Mouse (Mus musculus) kidney, adult 8-10 months (tissue): Measurements from ENCODE around the gene Cadm1.

Source experiments
- DNase-seq, 2 experiments: peaks; one replicate each; pipeline ENCODE4 v3.0.0; 2022

Cadm1 gene

DNA sequence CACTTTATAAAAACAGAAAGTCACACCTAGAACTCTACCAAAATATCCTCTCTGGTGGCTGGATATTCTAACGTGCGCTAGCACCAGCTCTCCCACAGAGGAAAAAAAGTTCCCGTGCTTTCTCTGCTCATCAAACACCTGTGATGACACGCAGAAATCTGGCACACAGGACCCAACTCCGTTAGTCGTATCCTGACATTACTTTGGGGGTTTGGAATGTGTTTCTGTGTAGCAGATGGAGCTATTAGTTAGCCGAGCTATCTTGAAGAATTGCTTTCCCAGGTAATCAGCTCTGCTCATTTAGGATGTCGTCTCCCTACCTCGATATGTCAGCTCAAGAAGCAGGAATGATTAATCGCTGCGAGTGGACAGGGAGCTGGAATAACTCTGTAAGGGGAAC is 80.3 kb downstream of the Cadm1 start:
- no peak for DNase-seq

DNA sequence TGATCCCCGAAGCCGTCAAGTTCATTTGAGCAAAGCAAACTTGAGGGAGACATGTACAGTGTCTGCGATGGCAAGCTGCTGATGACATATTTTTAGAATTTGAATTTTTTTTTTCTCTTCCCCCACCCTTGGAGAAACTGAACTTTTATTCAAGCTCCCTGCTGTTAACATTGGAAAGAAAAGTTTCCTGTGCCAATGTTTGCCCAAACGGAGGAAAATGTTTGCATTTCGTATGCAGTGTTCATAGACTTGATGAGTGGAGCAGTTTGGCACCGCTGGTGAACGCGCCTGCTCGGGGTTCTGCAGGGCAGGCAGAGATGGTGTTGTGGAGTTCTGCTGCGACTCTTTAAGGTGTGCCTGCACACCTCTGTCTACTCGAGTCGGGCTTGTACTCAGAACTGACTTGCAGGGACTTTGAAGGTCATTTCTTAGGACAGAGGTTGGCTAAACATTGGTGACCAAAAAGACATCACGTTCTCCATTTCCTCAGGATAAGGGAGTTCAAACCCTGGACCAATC is 83.0 kb downstream of the Cadm1 start:
- no peak for DNase-seq

DNA sequence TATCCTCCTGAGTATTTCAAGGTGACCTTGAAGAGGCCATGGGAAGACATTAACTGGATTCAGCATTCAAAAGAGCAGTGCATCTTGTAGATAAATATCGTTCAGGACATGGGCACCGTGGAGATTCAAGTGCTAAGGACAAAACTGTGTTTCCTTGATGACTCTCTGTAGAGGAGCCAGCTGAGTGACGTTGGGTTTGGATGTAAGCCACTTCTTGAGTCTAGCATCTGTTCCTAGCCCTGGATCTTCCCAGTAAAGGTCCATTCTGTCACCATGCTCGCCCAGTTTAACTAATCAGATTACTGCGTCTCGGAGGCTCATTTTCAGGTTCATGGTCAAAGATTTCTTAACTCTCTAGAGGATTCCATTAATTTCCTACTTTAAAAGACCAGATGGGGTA is 85.1 kb downstream of the Cadm1 start:
- no peak for DNase-seq

DNA sequence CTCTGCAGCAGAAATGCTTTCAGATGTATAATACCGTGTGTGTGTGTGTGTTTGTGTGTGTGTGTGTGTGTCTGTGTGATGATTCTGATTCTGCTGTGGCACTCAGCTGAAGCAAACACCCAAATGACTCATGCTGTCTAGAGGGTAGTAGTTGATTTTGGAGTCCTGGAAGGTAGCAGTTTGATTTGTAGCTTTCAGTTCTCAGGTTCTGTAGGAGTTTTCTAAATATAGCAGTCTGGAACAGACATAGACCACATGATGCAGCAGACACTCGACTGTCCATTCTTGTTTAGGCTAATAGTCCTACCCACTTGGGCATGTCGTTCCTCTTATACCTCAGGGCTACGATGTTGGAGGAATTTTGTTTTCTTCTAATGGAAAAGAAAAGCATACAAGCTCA is 86.4 kb downstream of the Cadm1 start:
- no peak for DNase-seq

DNA sequence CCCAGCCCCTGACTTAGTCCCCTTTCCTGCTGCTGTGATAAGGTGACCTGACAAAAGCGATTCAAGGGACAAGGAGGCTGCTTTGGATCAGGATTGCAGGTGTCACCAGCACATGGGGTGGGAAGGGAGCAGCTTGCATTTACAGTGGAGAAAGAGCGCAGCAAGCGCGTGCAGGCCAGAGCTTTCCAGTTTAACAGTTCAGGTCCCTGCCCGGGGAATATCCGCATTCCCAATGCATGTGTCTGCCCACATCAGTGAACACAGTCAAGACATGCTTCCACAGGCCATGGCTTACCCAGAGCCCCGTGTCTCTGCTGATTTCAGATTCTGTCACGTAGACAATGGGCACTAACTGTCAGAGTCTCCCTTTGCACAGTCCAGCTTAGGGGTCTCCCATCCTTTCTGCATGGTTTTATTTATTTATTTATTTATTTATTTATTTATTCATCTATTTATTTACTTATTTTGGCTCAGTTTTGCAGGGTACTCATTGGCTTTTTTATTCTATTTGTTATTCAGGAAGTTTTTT is 89.6 kb downstream of the Cadm1 start:
- DNase-seq, result no peak

DNA sequence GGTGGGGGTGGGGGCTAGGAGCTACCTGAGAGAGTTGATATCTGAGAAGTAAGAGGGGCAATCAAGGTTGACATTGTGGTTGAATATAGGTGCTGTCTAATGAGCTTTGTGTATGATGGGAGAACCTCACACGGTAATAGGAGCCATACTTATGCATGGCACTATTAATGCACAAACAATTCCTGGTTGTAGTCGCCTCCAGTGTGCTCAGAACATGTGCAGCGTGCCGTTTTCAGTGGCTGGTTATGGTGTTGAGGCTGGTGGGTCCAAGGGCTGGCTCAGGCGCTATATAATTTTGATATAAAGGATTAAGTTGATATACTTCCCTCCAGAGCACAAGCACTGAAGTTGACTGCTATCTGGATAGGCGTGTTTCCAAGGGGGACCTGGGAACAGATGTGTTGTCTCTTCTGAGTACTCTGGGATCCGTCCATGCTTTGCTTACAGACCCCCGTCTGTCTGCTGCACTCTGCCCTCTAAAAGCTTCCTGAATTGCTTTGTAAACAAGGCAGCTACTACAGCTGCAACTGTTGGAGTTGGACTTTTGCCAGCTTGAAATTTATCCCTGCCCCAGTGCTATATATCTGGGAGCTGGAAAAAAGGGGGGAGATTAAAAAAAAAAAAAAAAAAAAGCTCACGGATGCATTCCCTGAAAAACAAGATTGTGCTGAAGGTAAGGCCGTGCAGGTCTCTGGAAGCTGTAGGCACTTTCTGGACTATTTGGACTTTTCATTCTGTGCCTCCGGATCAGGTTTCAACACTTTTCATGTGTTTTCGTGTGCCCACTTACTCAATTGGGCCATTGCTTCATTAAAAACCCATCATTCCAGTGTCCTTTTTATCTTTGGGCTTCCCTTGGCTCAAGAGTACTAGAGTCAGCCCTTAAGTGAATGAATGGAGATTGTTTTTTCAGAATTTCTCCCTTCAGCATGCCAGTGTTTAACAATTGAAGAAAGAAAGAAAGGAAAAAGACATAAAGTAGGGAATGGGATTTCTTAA is 93.8 kb downstream of the Cadm1 start:
- DNase-seq, result no peak

DNA sequence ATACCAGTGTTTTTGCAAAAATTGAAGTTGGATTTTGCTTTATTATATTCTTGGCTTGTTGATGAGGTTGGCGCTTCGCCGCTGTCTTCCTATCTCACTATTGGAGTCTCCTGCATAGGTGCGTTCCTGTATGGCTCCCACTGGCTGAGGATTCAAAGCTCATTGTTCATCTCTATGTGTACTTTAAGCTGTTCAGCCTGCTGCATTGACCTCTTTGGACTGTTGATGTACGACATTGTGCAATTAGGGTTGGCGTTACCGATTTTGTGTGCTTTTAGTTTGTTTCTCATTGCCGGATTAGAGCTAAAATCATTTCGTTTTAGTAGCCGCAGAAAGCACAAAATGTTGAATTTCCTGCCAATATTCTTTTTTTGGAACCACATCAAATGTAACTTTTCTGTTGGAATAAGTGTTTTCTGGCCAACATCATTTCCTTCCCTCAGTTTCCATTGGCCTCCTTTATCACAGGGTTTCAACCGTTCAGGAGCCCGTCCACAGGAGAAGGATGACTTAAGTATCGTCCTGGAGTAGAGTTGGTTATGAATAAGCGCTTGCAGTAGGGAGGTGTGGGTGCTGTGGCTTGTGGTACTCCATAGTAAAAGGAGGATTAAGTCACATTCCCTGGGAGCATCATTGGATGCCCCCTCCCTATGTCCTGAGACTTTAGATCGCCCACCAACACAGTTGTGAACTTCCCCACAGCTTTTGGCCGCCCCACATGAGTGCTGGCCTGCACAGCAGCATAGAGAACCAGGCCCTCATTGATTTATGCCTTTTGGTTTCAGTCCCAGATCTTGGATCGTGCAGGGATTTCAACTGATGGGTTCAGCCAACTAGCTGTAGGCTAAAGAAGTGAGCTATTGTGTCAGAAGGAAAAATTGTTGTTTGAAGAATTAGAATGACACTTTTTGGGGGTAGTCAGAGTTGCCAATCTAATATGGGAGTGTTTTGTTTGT is 94.9 kb downstream of the Cadm1 start:
- peak; percentile 5 to 15 for DNase-seq

DNA sequence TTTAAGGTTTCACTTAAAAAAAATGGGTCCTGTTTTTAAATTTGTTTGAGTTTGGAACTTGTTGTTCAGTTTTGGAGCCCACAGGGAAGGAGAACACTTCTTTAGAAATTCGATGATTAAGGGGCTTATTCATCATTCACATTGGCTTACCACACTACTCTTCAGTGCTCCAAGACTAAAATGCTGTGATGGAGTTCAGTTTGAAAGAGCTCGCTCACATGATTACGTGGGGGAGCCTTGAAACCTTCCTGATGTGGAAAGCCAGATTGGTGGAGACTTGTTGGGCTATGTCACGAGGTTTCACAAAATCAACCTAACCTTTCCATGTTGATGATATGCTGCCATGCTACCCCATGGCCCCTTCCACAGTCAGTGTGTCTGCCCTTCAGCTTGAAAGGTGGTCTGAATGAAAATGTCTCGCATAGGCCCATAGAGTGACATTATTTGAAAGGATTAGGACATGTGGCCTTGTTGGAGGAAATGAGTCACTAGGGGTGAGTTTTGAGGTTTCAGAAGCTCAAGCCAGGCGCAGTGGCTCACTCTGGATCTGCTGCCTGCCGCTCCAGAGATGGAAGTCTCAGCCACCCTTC is 95.7 kb downstream of the Cadm1 start:
- no peak for DNase-seq

DNA sequence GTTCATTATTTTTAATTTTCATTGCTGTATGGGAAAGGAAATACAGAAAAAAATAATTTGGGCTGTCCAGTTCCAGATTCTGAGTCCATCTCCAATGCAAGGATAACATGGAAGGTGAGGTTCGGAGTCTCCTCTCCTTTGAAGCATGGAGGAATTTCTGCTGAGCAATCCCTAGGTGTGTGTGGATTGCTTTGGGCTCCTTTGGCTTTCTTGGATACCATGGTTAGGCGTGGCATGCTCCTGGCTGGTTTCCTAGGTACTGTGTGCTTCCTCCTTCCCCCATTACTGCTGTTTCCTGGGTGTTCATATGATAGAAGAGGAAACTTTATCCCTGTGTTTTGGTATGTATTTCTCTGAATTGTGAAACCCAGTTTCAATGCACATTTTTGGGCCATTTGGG is 98.0 kb downstream of the Cadm1 start:
- DNase-seq, result no peak

DNA sequence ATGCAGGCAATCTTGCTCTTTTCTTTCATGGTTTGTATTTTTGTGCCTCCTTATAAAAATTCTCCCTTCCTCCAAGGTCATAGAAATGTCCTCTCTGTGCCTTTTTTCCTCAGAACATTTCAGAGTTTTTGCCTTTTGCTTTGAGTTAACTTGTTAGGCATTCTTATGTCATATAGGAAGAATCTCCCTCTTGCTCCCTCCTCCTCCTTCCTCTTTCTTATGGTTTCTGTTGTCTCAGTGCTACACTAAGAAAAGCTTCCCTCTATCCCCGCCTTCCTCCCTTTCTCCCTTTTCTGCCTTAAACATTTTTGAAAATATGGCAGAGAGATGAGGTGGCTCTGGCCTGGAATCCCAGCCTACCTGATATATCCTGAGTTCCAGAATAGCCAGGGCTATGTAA is 98.6 kb downstream of the Cadm1 start:
- DNase-seq, result no peak

DNA sequence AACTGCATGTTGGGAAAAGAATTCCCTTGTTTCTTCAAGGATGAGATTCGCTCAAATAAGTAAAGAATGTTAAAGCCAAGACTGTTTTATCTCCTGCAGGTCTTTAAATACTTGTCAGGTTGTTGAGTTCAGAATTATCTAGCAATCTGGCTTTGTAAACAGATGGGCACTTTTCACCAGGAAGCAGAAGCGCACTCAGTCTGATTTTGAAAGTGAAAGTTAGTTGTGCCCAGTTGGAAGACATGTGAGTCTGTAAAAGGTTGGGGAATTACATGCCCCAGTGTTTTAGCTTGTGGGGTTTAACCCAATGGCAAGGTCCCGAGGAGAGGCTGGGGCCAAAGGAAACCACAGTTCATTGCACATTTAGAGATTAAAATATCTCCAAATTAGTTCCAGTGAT is 104.7 kb downstream of the Cadm1 start:
- DNase-seq, result no peak

DNA sequence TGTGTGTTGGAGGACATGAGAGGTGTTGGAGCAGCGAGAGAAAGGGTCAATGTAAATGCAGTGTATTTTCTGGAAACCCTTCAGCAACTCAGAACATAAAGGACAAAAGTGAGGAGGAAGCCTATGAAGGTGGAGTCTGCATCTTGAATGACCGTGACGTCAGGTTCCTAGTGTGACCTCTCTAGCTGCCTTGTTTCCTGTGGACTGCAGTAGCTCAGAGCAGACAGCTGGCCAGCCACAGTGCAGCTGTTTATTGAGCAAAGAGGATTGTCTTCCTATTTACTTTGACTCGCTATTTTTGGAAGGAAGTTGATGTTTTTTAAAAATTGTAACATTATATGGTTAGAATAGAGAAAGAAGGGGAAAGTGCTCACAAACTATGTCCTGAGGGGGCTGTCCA is 112.7 kb downstream of the Cadm1 start:
- DNase-seq, result no peak

DNA sequence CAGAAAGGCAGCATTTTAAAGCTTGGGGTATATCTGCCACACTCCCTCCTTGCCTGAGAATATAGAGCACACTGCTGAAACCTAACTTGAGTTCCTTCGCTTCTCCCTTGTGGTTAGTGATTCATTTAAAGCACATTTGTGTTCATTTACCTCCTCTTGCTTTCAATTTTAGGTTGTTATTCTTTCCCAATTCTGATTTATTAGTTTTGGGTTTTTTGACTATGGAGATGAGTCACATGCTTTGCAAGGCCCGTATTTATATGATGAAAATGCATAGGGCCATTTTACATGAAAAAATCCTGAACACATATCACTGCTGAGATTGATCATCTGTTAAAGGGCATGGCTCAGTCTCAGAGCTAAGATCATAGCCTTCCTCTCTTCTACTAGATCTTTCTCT is 115.1 kb downstream of the Cadm1 start:
- DNase-seq, result no peak

DNA sequence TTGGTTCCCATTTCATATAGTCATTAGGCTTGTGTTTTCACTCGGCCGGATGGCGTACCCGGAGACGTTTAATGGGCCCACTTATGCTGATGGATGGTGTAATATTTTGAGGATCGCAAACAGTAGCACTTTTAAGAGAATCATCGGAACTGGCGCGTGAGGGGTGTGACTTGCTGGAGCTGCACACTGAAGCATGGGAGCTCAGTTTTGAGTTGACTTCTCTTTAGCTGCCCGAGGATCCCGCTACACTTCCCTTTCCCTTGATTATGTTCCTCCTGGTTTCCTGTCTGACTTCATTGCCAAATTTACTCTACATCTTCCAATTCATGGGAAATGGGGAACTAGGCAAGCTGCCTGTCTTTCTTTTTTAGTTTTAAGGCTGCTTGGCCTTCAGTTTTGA is 121.5 kb downstream of the Cadm1 start:
- no peak for DNase-seq

DNA sequence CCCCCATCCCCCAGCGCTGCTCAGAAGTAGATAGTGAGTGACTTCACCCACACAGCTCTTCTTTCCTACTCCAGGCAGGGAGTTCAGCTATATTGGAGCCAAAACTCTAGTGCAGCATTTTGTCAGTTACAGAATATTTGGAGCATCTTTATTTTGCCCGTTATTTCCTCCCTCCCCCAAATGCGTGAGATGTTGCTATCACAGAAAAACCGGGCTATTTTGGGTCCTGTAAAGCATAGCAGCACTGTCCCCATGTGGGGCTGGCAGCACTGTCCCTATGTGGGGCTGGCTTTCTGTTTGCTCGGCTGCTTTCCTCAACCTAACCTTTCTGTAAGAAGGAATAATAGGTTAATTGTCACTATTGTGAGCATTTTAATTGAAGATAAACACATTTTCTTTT is 122.2 kb downstream of the Cadm1 start:
- DNase-seq, result no peak

DNA sequence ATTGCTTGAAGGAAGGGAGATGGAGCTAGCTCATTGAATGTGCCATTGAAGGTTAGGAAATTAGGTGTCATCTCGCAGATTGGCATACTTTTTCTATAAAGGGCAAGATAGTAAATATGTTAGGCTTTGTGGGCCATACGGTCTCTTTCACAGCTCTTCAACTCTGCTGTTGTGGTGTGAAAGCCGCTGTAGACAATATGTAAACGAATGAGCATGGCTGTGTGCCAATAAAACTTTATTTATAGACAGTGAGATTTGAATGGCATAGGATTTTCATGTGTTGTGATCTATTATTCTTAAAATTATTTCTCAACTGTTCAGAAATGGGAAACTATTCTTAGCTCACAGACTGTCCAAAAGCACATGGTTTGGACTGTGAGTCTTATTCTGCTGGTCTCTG is 123.0 kb downstream of the Cadm1 start:
- DNase-seq, result no peak

DNA sequence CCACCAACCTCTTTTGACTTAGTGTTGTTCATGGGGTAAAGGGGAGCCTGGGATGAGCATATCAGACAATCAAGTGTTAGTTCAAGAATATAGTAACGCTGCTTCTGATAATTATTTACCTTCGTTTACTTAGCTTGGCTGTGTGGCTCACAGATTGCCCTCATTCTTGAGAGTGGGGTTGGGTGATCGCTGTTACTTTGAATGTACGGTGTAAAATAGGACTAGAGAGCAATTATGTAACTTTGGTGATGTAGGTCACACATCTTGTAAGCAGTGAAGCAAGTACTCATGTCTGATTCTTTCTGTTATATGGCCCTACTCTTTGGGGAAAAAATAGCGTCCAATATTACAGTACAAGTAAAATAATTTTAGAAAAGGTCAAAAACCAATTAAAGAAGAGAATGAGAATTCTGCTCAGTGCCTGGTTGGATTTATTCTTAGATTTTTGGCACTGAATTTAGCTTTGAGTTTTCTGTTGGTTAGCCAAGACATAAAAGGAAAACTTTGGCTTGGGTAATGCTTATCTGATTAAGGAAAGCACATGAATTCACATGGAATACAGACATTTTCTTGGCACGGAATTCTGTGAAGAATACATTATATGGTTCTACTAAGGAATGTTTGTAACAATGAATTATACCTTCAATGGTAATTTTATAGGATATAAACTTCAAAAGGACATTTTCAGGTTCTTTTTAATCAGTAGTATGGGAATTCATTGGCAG is 129.6 kb downstream of the Cadm1 start:
- DNase-seq, result no peak

DNA sequence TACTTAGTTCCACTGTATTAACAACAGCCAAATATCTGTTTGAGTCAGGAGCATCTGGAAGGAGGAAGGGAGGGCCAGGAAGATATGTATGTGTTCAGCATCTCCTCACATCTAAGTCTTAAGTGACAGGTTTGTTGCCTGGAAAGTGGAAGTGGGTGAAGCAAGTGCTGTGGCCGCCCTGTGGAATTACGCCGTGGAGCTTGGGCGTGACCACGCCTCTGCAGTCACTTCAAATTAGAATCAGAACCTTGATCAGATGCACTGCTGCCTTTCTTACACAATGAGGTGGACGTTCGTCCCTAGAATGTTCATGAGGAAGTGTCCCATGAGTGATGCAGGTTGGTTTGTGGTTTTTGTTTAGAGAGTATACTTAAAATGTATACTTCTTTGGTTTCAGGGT is 131.6 kb downstream of the Cadm1 start:
- no peak for DNase-seq

DNA sequence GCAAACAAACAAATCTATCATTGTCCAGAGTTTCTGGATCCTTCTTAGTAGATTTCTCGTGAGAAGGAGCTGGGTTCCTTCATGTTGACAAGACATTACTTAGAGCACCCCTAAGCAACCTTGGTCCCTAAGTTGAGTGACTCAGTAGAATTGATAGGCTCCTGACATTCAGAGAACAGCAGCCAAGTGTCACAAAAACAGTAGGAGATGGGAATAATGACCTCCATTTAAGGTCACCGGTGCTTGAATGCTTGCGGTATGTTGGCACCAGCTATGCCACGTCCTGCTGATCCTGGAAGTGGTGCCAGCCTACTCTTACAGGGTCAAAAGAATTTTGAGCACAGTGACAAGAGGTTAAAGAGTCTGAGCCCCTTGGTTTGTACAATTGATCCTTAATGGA is 139.2 kb downstream of the Cadm1 start:
- no peak for DNase-seq

DNA sequence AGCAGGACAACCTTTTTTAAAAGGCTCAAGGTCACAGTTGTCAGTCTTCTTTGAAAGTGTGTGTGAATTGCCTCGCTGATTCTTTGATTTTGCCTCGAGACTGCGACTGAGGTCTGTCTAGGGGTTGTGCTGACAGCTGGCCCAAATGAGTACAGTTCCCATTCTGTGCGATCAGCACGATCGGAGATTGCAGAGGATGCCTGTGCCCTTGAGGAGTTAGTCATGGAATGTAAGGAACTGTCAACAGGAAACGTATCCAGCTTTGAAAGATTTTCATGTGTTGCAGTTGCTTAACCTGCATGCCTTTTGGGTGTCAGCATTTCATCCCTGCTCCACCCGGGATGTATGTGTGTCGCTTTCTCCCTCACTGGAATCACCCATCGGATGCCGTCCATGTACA is 141.6 kb downstream of the Cadm1 start:
- DNase-seq, result no peak

DNA sequence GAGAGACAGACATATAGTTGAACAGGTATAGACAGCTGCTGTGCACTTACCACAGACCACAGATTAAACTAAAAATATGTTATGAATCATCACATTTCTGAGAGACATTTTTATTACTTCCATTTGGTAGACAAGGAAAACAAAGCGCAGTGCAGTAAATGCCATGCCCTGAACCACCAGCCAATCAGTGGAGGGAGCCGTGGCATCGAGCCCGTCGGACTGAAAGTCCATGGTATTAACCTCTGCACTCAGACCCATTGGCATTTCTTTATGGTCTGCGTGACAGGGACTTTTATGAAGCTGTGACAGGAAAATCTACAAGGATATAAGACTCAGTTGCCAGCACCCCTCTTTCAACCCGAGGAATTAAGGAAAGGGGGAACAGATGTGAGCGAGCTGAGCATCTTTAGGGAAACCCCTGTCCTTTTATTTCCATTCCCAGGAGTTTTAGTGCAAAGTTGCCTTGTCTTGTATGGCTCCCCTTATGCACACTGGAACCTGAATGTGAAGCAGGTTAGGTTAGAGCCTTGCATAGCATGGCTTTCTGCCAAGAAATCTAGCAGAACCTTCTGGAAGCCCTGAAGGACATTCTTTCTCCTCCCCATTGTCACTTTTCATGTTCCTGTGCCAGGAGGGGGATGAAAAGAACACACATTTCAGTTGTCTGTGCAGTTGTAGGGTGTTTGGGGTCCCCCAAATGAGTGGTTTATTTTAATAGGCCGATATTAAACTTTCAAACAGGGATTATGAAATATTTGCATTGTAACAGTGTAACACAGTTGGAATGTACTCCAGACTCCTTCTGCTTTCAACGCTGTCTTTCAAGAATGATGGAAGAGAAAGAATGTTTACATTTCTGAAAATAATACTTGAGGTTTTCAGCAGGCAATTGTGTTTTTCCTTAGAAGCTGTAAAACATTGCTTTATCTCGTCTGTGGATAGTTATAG is 145.1 kb downstream of the Cadm1 start:
- no peak for DNase-seq
